Mouse (Mus musculus): ENCODE results near the gene Rdh19.
"Not testable (repeated sequence)": the region's sequence is repeated elsewhere in the genome, so short reads cannot be mapped to it uniquely, and the experiment has no call there.

Rdh19 gene

GRCm38 (mm10) chr10:127849628-127850027 lies at the start of gene Rdh19:
Gene Rdh19 (plus strand): TSS chr10:127849928.
- ATAC-seq (ENCODE audit: low TSS enrichment): no peak

GRCm38 (mm10) chr10:127800891-127801290 lies 48.8 kb upstream of the Rdh19 start, which contains the start of gene Rdh16:
Gene Rdh16 (plus strand): TSS chr10:127801152.
- ATAC-seq (ENCODE audit: low TSS enrichment): no peak

- no peak for ATAC-seq (ENCODE audit: low TSS enrichment)
Measured at GRCm38 (mm10) chr10:127801612-127802011, 48.1 kb upstream of the Rdh19 start.

- ATAC-seq (ENCODE audit: low TSS enrichment): no peak
Measured at GRCm38 (mm10) chr10:127802236-127802635, 47.5 kb upstream of the Rdh19 start.

GRCm38 (mm10) chr10:127804416-127804815 lies 45.3 kb upstream of the Rdh19 start:
- ATAC-seq (ENCODE audit: low TSS enrichment): no peak

GRCm38 (mm10) chr10:127815888-127816287 lies 33.8 kb upstream of the Rdh19 start:
- ATAC-seq (ENCODE audit: low TSS enrichment): no peak

GRCm38 (mm10) chr10:127817268-127817910 lies 32.3 kb upstream of the Rdh19 start:
- ATAC-seq (ENCODE audit: low TSS enrichment): not testable (repeated sequence)

GRCm38 (mm10) chr10:127821806-127822205 lies 27.9 kb upstream of the Rdh19 start:
- not testable (repeated sequence) for ATAC-seq (ENCODE audit: low TSS enrichment)

GRCm38 (mm10) chr10:127825386-127825785 lies 24.3 kb upstream of the Rdh19 start:
- ATAC-seq (ENCODE audit: low TSS enrichment): no peak

GRCm38 (mm10) chr10:127829121-127829520 lies 20.6 kb upstream of the Rdh19 start:
- ATAC-seq (ENCODE audit: low TSS enrichment): no peak

- not testable (repeated sequence) for ATAC-seq (ENCODE audit: low TSS enrichment)
Measured at GRCm38 (mm10) chr10:127834186-127834585, 15.5 kb upstream of the Rdh19 start.

GRCm38 (mm10) chr10:127835292-127835691 lies 14.4 kb upstream of the Rdh19 start:
- ATAC-seq (ENCODE audit: low TSS enrichment): no peak

GRCm38 (mm10) chr10:127837793-127838192 lies 11.9 kb upstream of the Rdh19 start:
- not testable (repeated sequence) for ATAC-seq (ENCODE audit: low TSS enrichment)

- peak; percentile 79 for ATAC-seq (ENCODE audit: low TSS enrichment)
Measured at GRCm38 (mm10) chr10:127838539-127838938, 11.2 kb upstream of the Rdh19 start.

- ATAC-seq (ENCODE audit: low TSS enrichment): no peak
Measured at GRCm38 (mm10) chr10:127840776-127841175, 9.0 kb upstream of the Rdh19 start.

GRCm38 (mm10) chr10:127845945-127846344 lies 3.8 kb upstream of the Rdh19 start:
- ATAC-seq (ENCODE audit: low TSS enrichment): not testable (repeated sequence)

GRCm38 (mm10) chr10:127848089-127848488 lies 1.6 kb upstream of the Rdh19 start:
- no peak for ATAC-seq (ENCODE audit: low TSS enrichment)

GRCm38 (mm10) chr10:127856376-127856775 lies 6.6 kb downstream of the Rdh19 start:
- ATAC-seq (ENCODE audit: low TSS enrichment): no peak

GRCm38 (mm10) chr10:127864931-127865330 lies 15.2 kb downstream of the Rdh19 start:
- ATAC-seq (ENCODE audit: low TSS enrichment): no peak

GRCm38 (mm10) chr10:127866232-127866631 lies 16.5 kb downstream of the Rdh19 start, which contains the start of gene Rdh16f2:
Gene Rdh16f2 (plus strand): TSS chr10:127866474.
- ATAC-seq (ENCODE audit: low TSS enrichment): no peak

- no peak for ATAC-seq (ENCODE audit: low TSS enrichment)
Measured at GRCm38 (mm10) chr10:127872484-127872883, 22.8 kb downstream of the Rdh19 start.

- ATAC-seq (ENCODE audit: low TSS enrichment): no peak
Measured at GRCm38 (mm10) chr10:127877681-127878080, 28.0 kb downstream of the Rdh19 start.

- ATAC-seq (ENCODE audit: low TSS enrichment): no peak
Measured at GRCm38 (mm10) chr10:127878262-127879057, 28.7 kb downstream of the Rdh19 start.
